Mouse (Mus musculus) midbrain, postnatal 0 days (tissue): ENCODE measurements around the gene Atad2b. TPM values are rescaled to one million over a fixed set of nuclear protein-coding genes. Genes with fewer than 3 reads are reported as not detected.

Experiments used
- ATAC-seq: fragments of 200-750 bp; cut with Nextera tagmentation; 2 replicates; pipeline ENCODE4 v1.8.0; 2017; ENCODE audit warnings: moderate number of reproducible peaks, mild to moderate bottlenecking, moderate TSS enrichment, moderate library complexity; ENCODE audit not compliant: low FRiP score
- DNase-seq: peaks from one replicate; pipeline ENCODE4 v3.0.0-alpha.2; 2015; ENCODE audit warnings: low spot score
- H3K27ac ChIP-seq: fragments of 300-500 bp; sonication (generic); 2 replicates; pipeline ENCODE4 v1.5.1; 2014; ENCODE audit warnings: low read depth, mild to moderate bottlenecking, low read length, mixed read lengths
- H3K27me3 ChIP-seq: fragments of 300-500 bp; sonication (generic); 2 replicates; pipeline ENCODE4 v1.6.1; 2014; ENCODE audit warnings: low read length, control low read depth, mixed read lengths; ENCODE audit not compliant: insufficient read depth
- H3K36me3 ChIP-seq: fragments of 300-500 bp; sonication (generic); 2 replicates; pipeline ENCODE4 v1.6.1; 2014; ENCODE audit warnings: low read length, control low read depth, mixed read lengths; ENCODE audit not compliant: insufficient read depth
- H3K4me1 ChIP-seq: fragments of 300-500 bp; sonication (generic); 2 replicates; pipeline ENCODE4 v1.6.1; 2014; ENCODE audit warnings: mild to moderate bottlenecking, control low read depth, antibody characterized with exemption, low read length, mixed read lengths; ENCODE audit not compliant: insufficient read depth
- H3K4me2 ChIP-seq: fragments of 300-500 bp; sonication (generic); 2 replicates; pipeline ENCODE4 v1.6.1; 2014; ENCODE audit warnings: low read depth, mild to moderate bottlenecking, low read length, mixed read lengths; ENCODE audit not compliant: poor library complexity, severe bottlenecking
- H3K4me3 ChIP-seq: fragments of 300-500 bp; sonication (generic); 2 replicates; pipeline ENCODE4 v1.5.1; 2014; ENCODE audit warnings: low read depth, mild to moderate bottlenecking, low read length, moderate library complexity
- H3K9ac ChIP-seq: fragments of 300-500 bp; sonication (generic); replicated peaks from 2 replicates; pipeline ENCODE4 v1.6.1; 2014; ENCODE audit warnings: mild to moderate bottlenecking, low read length, moderate library complexity, mixed read lengths; ENCODE audit not compliant: poor library complexity, severe bottlenecking
- H3K9me3 ChIP-seq: fragments of 300-500 bp; sonication (generic); 2 replicates; pipeline ENCODE4 v1.6.1; 2016; ENCODE audit warnings: low read length, control low read depth
- CTCF ChIP-seq: IDR thresholded peaks from 2 replicates; pipeline ENCODE4 v1.5.1; 2016; ENCODE audit warnings: antibody characterized with exemption, mild to moderate bottlenecking
- WGBS: fragments of 180-500 bp; shearing (Covaris S2); extraction: QIAGEN DNeasy Blood & Tissue Kit; methylation state at CpG from one replicate; pipeline ENCODE4 v1.1.7; 2014; 5-methylcytosine and 5-hydroxymethylcytosine counted together
- polyA plus RNA-seq: library from polyadenylated mRNA; unstranded; fragments of >200 nt; fragmentation: Nextera tagmentation; extraction: Ambion mirVana; gene quantifications from 2 replicates; pipeline ENCODE4 v1.2.1, GENCODE M21; 2015
- total RNA-seq: library from RNA; depleted of rRNA; stranded (reverse); fragments of >200 nt; gene quantifications from 2 replicates; pipeline ENCODE4 v1.2.3, GENCODE M21; 2014

Gene Atad2b
- total and polyA plus RNA-seq, 2 experiments from 2014 or later = 8.8 to 27.2 TPM

DNA sequence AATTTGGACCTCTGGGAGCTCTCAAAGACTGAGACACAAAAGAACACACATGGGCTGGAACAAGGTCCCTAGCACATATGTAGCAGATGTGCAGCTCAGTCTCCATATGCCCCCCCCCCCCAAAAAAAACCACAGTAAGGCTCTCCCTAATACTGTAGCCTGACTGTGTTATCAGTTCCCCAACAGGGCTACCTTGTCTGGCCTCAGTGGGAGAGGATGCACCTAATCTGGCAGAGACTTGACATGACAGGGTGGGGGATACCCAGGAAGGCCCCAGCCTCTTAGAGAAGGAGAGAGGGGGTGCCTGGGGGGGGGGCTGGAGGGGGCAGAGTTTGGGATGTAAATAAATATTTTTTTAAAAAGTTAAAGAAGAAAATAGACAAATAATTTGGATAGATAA lies 28.4 kb upstream of the Atad2b start:
- no peak overlapping the region for H3K9ac ChIP-seq
- H3K4me3 ChIP-seq = no peak overlapping the region
- no peak overlapping the region for H3K27ac ChIP-seq
- H3K36me3 ChIP-seq = no peaks in the 10 kb centered on the region; the same call in 1 of the 2 replicates
- ATAC-seq (no peak), DNase-seq (no peak)
- no peak for TF ChIP-seq CTCF
- no peak overlapping the region for H3K4me2 ChIP-seq
- H3K4me1 ChIP-seq = no peaks in the 10 kb centered on the region
- no peaks in the 10 kb centered on the region for H3K9me3 ChIP-seq
- H3K27me3 ChIP-seq = no peaks in the 10 kb centered on the region

DNA sequence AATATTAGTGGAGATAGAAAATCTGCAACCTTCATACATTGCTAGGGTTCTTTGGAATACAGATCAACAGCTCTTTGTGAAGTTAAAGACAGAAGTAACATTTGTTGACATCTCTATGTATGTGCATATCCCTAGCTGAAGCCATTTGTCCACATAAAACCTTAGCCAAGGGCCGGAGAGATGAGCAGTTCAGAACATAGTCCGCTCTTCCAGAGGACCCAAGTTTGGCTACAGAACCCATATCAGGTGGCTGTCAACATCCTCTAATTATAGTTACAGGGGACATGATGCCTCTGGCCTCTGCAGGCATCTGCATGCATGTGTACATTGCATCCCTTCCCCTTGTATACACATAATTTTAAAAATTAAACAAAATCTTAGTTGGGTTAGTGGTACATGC lies 27.9 kb upstream of the Atad2b start:
- H3K4me1 ChIP-seq = no peaks in the 10 kb centered on the region
- no peak overlapping the region for H3K4me2 ChIP-seq
- H3K27me3 ChIP-seq = no peaks in the 10 kb centered on the region
- no peak overlapping the region for H3K9ac ChIP-seq
- 93% methylated on average over 2 of the region's 2 CpGs for WGBS
- DNase-seq (no peak), ATAC-seq (no peak)
- H3K4me3 ChIP-seq = no peak overlapping the region
- no peak for TF ChIP-seq CTCF
- H3K9me3 ChIP-seq = no peaks in the 10 kb centered on the region
- H3K27ac ChIP-seq = no peak overlapping the region
- H3K36me3 ChIP-seq = no peaks in the 10 kb centered on the region; the same call in 1 of the 2 replicates

DNA sequence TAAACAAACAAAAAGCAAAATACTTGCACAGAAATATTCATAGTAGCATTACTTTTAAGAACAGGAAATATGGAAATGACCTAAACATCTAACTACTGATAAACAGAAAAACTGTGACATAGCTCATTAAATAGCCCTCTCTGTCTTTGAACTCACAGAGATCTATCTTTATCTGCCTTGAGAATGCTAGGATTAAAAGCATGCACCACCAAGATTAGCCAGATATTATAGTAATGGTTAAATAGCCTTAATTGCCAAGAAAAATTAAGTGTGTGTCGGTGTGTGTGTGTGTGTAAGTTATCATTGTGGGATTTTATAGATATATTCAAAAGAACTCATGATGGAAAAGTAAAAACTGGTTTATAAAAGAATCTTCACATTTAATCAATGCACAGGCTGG lies 27.3 kb upstream of the Atad2b start:
- Histone ChIP-seq H3K4me3 (no peak overlapping the region), H3K4me1 (no peaks in the 10 kb centered on the region), H3K27me3 (no peaks in the 10 kb centered on the region), H3K36me3 (no peaks in the 10 kb centered on the region; the same call in 1 of the 2 replicates), H3K9ac (no peak overlapping the region), H3K4me2 (no peak overlapping the region), H3K9me3 (no peaks in the 10 kb centered on the region), H3K27ac (no peak overlapping the region)
- 92% methylated on average over 1 of the region's 1 CpGs for whole genome bisulfite sequencing
- ATAC-seq (no peak), DNase-seq (no peak)
- no peak for TF ChIP-seq CTCF

DNA sequence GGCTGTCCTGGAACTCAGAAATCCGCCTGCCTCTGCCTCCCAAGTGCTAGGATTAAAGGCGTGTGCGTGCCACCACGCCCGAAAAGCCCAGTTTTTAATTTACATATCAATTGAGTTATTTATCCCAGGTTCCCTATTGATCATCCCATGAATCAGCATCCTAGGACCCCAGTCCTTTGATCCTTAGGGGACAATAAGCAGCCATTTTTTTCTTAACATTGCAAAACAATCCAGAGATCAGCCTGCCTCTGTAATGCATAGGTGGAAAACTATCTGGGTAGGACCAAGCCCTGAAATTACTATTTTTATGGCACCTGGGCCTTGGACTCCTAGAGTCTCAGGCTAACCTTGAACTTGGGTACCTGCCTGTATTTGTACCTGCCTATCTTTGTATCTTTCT lies 19.1 kb upstream of the Atad2b start:
- H3K4me1 ChIP-seq = no peaks in the 10 kb centered on the region
- no peak overlapping the region for H3K4me3 ChIP-seq
- no peak for TF ChIP-seq CTCF
- ATAC-seq (no peak), DNase-seq (no peak)
- no peak overlapping the region for H3K9ac ChIP-seq
- H3K27ac ChIP-seq = no peak overlapping the region
- no peaks in the 10 kb centered on the region for H3K9me3 ChIP-seq
- no peaks in the 10 kb centered on the region for H3K27me3 ChIP-seq
- H3K4me2 ChIP-seq = no peak overlapping the region
- WGBS = 89% methylated on average over 5 of the region's 5 CpGs
- no peaks in the 10 kb centered on the region for H3K36me3 ChIP-seq

DNA sequence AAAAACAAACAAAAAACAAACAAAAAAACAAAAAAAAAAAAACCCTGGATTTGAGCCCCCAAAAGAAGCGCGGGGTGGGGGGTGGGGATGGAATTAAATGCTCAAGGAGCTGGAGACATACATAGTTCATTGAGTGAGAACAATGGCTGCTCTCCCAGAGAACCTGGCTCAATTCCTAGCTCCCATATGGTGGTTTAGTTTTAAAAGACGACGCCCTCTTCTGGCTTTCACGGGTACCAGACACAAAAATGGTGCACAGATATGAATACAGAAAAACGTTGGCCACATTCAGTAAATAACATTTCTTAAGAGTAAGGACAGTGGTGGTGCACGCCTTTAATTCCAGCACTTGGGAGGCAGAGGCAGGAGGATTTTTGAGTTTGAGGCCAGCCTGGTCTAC lies 11.2 kb upstream of the Atad2b start:
- DNase-seq (peak; percentile 58), ATAC-seq (no peak)
- 87% methylated on average over 7 of the region's 7 CpGs for WGBS
- Histone ChIP-seq H3K27ac (no peak overlapping the region), H3K36me3 (no peaks in the 10 kb centered on the region), H3K27me3 (no peaks in the 10 kb centered on the region), H3K9ac (no peak overlapping the region), H3K4me1 (no peaks in the 10 kb centered on the region), H3K9me3 (no peaks in the 10 kb centered on the region), H3K4me2 (peak overlapping the region; percentile 73; the same call in 1 of the 2 replicates), H3K4me3 (no peak overlapping the region)
- TF ChIP-seq CTCF = no peak

GRCm38 (mm10) chr12:4906476-4906875 lies 10.7 kb upstream of the Atad2b start:
- H3K4me1 ChIP-seq = no peaks in the 10 kb centered on the region
- H3K4me3 ChIP-seq = peak overlapping the region; percentile 73
- peak overlapping the region; percentile 73 for H3K4me2 ChIP-seq
- no peak overlapping the region; the same call in 1 of the 2 replicates for H3K27ac ChIP-seq
- peak overlapping the region; percentile 76; the same call in 1 of the 2 replicates for H3K9ac ChIP-seq
- ATAC-seq (no peak), DNase-seq (no peak)
- no peaks in the 10 kb centered on the region for H3K9me3 ChIP-seq
- 62% methylated on average over 7 of the region's 7 CpGs for WGBS
- no peak for TF ChIP-seq CTCF
- no peaks in the 10 kb centered on the region for H3K27me3 ChIP-seq
- no peaks in the 10 kb centered on the region for H3K36me3 ChIP-seq
